Mouse (Mus musculus): Measurements from ENCODE around the gene Gnptab. TPM values are rescaled to one million over a fixed set of nuclear protein-coding genes. Genes with fewer than 3 reads are reported as not detected.

The Gnptab gene
- total RNA-seq, 2 experiments from 2014 or later = 11.9 to 13.5 TPM

DNA sequence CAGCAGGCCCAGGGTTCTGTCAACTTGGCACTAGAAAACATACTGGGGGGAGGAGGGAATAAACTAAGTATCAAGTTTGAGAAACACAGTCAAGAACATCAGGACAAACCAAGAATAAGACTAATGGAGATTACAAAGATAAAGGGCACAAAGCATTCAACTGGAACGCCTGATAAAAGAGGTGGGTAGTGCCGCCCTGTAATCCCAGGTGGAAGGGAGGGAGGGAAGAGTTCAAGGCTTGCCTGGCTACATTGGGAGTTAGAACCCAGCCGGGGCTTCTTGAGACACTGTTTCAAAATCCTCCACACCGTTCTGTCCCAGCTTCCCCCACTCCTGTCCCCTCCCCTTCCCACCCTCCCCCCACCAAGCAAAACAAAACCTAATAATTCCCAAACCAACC lies 1.3 kb upstream of the Gnptab start:
- no peak for DNase-seq

DNA sequence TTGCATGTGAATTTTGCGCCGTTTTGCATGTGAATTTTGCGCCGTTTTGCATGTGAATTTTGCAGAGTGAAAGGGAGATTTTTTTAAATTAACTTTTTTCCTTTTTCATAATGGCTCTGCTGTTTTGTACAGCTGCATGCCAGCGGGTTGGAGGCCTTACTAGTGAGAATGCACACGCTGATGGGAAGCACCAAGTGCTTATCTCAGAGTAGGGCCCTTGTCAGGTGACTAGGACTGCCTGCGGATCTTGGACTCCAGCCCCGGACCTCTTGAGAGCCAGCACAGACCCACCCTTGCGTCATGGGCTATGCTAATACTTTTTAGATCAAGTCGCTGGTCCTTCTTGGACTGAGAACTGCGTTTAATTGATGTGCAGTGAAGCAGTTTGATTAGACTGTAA lies 1.1 kb downstream of the Gnptab start:
- peak; percentile 22 for DNase-seq

DNA sequence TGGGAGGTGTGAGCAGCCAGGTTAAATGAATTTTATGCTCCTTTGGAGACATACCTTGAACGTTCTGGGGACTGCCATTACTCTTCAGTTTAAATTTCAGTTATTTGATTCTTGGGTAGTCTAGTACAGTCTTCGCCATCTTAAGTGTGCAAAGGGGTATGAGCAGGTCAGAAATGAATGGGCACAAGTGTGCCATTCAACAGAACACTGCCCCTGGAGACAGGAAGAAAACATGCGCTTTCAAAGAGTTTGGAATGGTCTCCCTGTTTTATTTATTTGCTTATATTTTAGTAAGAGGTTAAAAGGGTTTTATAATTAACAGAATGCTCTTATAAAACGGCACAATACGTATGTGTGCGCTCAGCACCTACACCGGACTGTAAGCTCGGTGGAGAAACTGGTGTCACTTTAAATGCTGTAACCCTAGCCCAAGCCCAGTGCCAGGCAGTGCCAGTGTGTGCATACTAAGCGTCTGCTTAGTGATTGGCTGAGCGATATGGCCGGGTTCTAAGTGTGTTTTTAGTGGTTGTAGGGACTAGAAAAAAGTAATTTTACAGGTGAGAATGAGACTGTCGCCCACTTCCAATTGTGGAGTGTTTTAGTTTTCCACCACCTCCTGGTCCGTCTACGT lies 1.6 kb downstream of the Gnptab start:
- DNase-seq = peak; percentile 16

DNA sequence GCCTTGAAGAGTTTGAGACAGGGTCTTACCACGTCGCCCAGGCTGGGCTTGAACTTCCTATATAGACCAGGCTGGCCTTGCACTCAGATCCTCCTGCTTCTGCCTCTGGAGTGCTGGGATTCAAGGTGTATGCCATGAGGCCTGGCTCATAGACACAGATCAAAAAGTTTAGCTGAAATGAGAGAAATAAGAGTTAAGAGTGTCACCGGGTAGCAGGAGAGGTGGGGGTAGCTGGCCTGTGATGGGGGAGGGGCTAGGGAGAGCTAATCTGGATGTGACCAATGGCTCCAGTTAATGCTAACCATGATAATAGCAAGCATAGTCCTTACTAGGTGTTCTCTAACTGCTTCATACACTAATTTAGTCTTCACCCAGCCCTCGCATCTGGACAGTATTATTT lies 2.4 kb downstream of the Gnptab start:
- no peak for DNase-seq

- no peak for DNase-seq
Observed at GRCm38 (mm10) chr10:88382009-88382408, 3.1 kb downstream of the Gnptab start.

DNA sequence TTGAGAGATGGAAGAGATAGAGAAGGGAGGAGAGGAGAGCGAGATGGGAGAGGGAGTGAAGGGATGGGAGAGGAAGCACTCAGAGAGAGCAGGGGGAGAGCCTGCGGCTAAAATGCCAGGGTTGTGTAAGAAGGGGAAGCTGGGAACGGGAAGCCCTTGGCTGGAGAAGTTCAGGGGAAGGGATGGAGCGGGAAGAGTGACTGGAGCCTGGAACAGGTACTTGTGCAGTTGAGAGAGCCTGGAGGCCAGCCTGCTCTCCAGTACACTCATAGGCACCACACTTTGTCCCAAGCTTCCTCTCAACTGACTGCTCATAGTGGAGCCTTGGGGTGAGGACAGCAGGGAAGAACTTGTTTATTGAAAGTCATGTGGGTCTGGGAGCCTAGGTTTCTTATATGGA lies 4.5 kb downstream of the Gnptab start:
- no peak for DNase-seq

DNA sequence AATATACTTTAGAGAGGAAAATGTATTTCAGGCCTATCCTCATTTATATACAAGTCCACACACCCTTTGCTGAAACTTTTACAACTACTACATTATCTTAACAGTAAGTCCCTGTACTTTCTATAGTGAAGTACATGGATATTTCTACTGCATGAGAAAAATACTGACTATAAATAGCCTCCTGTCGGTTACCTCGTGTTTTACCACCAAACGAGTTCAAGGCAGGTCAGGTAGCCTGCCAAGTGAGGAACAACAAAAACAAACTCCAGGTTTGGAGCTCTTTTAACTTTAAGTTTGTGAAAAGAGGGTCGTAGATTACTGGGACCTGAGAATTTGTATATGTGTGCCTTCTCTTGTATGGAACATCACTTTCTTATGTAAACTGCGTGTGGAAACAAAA lies 5.1 kb downstream of the Gnptab start:
- DNase-seq = no peak

GRCm38 (mm10) chr10:88385290-88385689 lies 6.4 kb downstream of the Gnptab start:
- no peak for DNase-seq

DNA sequence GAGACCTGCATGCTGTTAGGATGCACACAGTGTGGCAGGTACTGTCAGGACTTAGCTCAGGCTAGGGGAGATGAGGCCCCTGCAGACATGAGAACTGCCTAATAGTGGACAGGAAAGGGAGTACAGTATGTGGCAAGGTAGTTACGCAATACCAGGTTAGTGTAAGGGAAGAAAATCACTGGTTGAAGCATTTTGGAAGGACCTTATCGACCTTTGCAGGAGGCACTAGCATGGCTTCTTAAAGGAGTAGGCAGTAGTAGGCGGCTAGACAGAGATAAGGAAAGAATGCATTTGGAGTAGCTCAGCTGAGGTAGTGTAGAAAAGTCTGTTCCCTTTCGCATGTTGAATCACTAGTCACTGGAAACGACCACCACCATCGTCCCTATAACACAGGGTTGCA lies 6.8 kb downstream of the Gnptab start:
- DNase-seq = no peak

DNA sequence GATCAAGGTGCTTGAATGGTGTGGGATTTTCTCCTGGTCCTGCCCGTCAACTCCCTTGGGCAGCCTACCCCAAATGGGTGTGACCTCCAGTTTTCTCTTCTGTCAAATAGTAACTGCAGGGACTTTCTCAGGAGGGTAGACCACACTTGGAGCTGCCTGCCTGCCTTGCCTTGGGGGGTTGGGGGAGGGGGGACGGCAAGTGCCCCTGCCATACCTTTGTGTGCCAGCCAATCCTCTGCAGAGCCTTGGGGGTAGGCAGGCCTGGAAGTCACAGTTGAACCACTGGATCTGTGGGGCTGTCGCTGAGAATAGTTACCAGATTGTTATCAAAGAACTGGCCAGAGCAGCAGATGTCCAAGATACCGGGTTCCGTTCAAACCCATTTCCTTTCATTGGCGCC lies 7.3 kb downstream of the Gnptab start:
- DNase-seq = no peak

DNA sequence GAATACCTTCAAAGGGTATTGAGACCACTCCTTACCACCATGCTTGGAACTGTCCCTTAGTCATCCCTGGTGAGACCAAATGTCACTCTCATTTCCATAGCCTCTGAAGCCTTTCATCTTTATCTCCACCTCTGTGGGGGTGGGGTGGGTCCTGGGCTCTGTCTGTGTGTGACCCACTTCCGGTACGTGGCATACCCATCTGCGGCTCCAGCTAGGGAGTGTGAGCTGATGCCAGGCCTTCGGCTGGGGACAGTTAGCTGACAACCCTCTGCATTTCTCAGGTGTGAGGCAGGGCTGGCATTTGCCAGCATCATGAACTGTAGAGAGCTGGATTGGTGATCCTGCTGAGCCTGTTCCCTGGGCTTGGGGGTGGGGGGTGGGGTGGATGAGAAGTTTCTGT lies 10.6 kb downstream of the Gnptab start:
- DNase-seq = no peak

- DNase-seq = no peak
Observed at GRCm38 (mm10) chr10:88390096-88390790, 11.3 kb downstream of the Gnptab start.

DNA sequence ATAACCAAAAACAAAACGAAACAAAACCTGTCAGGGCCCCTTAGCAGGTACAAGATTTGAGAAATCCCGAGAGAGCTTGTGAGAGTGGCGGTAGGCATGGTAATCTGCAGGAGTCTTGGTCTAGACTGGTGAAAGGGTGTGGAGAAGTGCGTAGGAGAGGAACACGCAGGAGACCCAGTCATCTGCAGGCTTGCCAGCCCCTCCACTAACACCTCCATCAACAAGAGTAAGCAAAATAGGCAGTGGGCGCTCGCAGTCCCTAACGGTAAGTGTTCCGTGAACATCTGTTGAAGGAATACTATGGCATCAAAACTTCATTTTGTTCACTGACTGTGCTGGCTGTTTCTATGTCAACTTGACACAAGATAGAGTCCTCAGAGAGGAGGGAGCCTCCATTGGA lies 12.6 kb downstream of the Gnptab start:
- no peak for DNase-seq

DNA sequence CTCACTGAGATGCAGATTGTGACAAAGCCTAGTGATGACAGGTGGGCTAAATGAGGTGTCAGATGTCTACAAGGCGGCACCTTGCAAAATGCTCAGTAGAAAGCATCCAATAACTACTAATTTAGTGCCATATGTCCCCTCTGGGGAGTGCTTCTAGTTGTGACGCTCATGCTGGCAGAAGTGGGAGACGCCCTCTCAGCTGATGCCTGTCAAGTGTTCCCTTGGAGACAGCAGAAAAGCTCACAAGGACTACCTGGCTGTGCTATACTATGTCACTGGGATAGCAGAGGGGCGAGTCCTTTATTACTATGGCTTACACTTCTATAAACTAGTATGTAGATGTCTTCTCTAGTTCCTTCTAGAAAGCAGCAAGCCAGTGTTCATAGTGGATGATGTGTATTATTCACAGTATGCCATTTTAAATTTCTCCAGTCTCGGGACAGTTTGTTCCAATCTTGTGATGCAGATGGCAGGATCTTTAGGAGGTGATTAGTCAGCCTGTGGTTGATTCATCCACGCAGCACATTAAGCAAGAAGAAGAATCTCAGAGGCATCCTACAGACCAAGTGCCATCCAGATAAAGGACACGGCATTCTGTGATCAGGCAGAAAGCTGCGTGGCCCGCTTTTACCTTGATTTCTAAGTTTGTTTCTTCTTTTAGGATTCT lies 13.4 kb downstream of the Gnptab start:
- DNase-seq = no peak

DNA sequence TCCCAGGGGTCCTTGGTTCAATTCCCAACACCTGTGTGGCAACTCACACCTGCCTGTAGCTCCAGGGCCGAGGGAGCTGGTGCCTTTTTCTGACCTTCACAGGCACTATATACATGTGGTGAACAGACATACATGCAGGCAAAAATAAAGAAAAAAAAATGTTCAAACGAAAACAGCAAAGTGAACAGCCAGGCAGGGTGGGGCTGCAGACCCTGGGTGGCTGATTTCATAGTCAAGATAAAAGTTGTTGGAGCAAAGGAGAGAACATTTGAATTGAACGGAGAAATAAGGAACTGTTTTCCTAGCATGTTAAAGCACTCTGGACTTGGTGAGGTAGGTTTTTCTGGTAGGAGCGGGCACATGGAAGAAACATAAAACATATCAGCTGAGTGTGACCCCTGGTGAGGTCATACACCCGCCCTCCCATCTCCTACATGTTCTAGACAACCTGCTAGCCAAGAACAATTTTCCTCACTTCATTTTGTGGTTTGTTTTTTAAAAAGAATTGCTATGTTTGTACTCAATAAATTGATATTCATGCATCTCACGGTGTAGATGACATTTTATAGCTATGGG lies 19.8 kb downstream of the Gnptab start:
- DNase-seq = no peak

GRCm38 (mm10) chr10:88399271-88399670 lies 20.3 kb downstream of the Gnptab start:
- DNase-seq = no peak

- DNase-seq = no peak
Observed at GRCm38 (mm10) chr10:88403021-88403420, 24.1 kb downstream of the Gnptab start.

DNA sequence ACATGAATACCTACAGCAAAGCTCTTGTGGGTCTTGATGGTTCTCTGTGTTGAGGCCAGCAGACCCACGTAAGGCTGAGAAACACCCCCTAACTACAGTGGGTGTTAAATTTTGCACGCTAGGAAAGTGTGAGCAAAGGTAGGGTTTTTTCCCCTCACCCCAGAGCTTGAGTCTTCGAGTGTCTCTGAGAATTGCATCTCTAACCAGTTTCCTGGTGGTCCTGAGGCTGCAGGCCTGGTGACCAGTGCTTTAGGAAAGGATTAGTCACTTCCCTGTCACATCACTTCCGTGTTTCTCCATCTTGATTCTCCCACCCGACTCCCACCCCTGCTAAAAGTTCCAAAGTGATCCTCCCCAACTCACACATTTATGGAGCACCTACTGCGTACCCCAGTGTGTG lies 25.3 kb downstream of the Gnptab start:
- no peak for DNase-seq

DNA sequence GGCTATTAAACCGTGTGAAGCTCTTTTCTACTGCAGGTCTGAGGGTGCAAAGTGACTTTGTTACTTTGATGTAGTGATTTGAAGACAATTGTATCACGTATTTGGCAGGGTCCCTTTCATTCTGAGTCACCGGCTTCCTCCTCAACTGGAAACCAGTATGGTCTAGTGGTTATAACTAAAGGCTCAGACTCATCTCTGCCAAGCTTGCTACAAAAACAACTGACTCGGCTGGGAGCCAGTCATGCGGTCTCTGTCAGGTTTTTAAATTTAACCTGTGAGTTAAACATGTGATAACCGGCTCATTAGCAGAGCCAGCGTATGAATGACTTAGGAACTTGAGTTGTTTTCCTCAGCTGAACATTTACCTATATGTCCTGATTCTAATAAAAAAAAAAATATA lies 26.9 kb downstream of the Gnptab start:
- no peak for DNase-seq

GRCm38 (mm10) chr10:88407875-88408631 lies 29.1 kb downstream of the Gnptab start:
- no peak for DNase-seq

DNA sequence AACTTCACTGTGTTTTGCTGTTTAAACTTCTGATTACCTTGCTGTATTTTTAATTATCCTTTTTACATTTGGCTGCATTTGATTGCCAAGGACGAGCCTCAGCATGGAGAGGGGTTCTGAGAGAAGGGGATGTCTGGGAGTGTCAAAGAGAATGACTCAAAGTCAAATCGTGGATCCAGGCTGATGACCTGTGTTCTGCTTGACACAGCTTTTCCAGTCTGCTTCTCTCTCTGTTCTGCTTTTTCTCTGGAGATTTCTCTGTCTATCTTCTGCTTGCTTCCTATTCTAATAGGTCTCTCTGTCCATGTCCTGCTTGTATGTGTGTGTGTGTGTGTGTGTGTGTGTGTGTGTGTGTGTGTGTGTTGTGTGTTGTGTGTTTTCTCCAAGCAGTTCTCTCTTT lies 30.8 kb downstream of the Gnptab start:
- DNase-seq = no peak

- no peak for DNase-seq
Observed at GRCm38 (mm10) chr10:88412290-88412995, 33.5 kb downstream of the Gnptab start.

Data from gastrocnemius, postnatal 10 days (tissue).